Mouse (Mus musculus) E14TG2a.4 (cell line): ENCODE measurements at regions not wholly inside any gene's neighbourhood (a gene's known extent, or its start where the extent isn't known, plus 50 kb on each side); places are given as distances from the start of the nearest gene placed in this dataset.

Source experiments
- H3K27me3 ChIP-seq: 2 replicates; pipeline ENCODE4 v1.6.1; 2014; ENCODE audit warnings: low read length, control low read depth; ENCODE audit not compliant: insufficient read depth
- H3K36me3 ChIP-seq: 2 replicates; pipeline ENCODE4 v1.6.1; 2014; ENCODE audit warnings: low read length, control low read depth; ENCODE audit not compliant: insufficient read depth
- H3K4me1 ChIP-seq: replicated peaks from 2 replicates; pipeline ENCODE4 v1.6.1; 2014; ENCODE audit warnings: low read depth, low read length, control low read depth
- H3K4me3 ChIP-seq: replicated peaks from 2 replicates; pipeline ENCODE4 v1.5.1; 2014; ENCODE audit warnings: mild to moderate bottlenecking, low read length
- H3K9me3 ChIP-seq: 2 replicates; pipeline ENCODE4 v1.6.1; 2014; ENCODE audit warnings: low read length, control low read depth
- CTCF ChIP-seq: conservative IDR thresholded peaks from 2 replicates; pipeline ENCODE4 v1.5.1; 2014; ENCODE audit warnings: low read length
- NANOG ChIP-seq: IDR thresholded peaks from 2 replicates; pipeline ENCODE4 v1.6.1; 2014; ENCODE audit warnings: borderline replicate concordance, low read length, mixed read lengths
- POU5F1 ChIP-seq: IDR thresholded peaks from 2 replicates; pipeline ENCODE4 v1.6.1; 2014; ENCODE audit warnings: low read length, borderline replicate concordance

GRCm38 (mm10) chr17:88256599-88257544 lies 183.6 kb upstream of the Foxn2 start:
- H3K4me1 ChIP-seq: peaks cover 67% of the 10 kb centered on the region
- peak; percentile 23; the same call in 1 of the 2 replicates for TF ChIP-seq CTCF
- TF ChIP-seq POU5F1: no peak
- no peaks in the 10 kb centered on the region for H3K36me3 ChIP-seq
- no peaks in the 10 kb centered on the region for H3K9me3 ChIP-seq
- no peaks in the 10 kb centered on the region for H3K27me3 ChIP-seq
- H3K4me3 ChIP-seq: peak overlapping the region; percentile 88

DNA sequence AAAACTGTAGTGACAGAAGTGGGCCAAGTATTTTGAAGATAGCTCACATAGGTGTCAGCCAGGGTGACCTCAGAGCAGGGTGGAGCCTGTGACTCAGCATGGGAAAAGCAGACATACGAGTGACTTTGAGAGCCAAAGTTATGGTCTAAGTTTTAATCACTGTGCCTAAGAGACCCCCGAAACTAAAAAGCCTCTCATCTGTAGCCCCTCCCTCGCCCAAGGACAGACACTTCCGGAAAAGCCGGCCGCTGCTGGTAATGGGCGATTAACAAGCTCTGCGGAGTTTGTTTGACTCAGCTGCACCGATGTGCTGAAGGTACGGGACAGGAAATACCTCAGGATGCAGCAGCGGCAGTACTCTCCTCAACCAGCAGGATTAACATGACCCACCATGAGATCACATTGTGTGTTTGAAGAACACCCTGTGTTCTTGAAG lies 182.1 kb upstream of the Foxn2 start:
- Histone ChIP-seq H3K4me3 (no peak overlapping the region; the same call in 1 of the 2 replicates), H3K4me1 (peaks cover 68% of the 10 kb centered on the region), H3K9me3 (no peaks in the 10 kb centered on the region), H3K27me3 (no peaks in the 10 kb centered on the region), H3K36me3 (no peaks in the 10 kb centered on the region)
- TF ChIP-seq CTCF: peak; percentile 59
- TF ChIP-seq NANOG: peak; percentile 31; the same call in 1 of the 2 replicates
- no peak for TF ChIP-seq POU5F1

- H3K4me1 ChIP-seq: peaks cover 73% of the 10 kb centered on the region
- no peaks in the 10 kb centered on the region for H3K27me3 ChIP-seq
- no peak overlapping the region; the same call in 1 of the 2 replicates for H3K4me3 ChIP-seq
- no peaks in the 10 kb centered on the region for H3K36me3 ChIP-seq
- H3K9me3 ChIP-seq: peaks cover 3% of the 10 kb centered on the region
- TF ChIP-seq NANOG: no peak
- TF ChIP-seq CTCF: no peak
- TF ChIP-seq POU5F1: no peak
These were observed 180.3 kb upstream of the Foxn2 start for GRCm38 (mm10) chr17:88260176-88260575.

DNA sequence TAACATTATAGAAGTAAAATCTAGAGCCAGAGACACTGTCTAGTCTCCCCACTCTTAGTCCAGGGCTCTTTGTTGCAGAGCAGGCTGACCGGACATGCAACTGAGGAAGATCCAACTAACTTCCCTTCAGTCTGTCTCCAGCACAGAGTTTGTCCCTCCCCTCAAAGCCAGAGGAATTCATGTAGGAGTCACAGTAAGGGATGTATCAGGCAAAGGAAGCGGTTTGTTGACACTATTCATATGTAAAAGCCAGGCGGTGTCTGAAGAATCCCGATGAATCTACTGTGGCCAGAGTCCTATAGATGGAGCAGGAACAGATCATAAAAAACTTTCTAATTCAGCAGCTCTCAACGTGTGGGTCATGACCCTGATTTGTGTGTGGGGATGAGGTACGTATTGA lies 179.7 kb upstream of the Foxn2 start:
- peaks cover 68% of the 10 kb centered on the region for H3K4me1 ChIP-seq
- no peak overlapping the region; the same call in 1 of the 2 replicates for H3K4me3 ChIP-seq
- no peak for TF ChIP-seq POU5F1
- no peak for TF ChIP-seq CTCF
- TF ChIP-seq NANOG: no peak
- no peaks in the 10 kb centered on the region for H3K27me3 ChIP-seq
- H3K9me3 ChIP-seq: peaks cover 6% of the 10 kb centered on the region
- H3K36me3 ChIP-seq: no peaks in the 10 kb centered on the region

DNA sequence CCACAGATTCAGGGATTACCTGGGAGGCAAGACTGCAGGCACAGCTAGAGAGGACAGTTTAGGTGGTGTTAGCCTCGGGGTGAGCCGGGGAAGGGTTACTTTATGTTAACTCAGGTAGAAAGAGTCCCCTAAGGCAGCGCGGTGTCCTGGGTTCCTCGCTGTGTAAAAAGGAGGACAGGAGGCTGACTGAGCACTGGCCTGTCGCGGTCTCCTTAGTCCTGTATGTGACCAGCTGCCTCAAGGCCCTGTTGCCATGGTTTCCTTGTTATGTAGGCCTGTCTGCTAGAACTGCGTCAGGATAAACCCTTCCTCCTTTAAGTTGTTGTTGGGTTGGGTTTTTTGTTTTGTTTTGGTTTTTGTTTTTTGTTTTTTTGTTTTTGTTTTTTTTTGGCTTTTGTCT lies 179.0 kb upstream of the Foxn2 start:
- Histone ChIP-seq H3K36me3 (no peaks in the 10 kb centered on the region), H3K9me3 (peaks cover 6% of the 10 kb centered on the region), H3K4me3 (peak overlapping the region; percentile 17; the same call in 1 of the 2 replicates), H3K27me3 (no peaks in the 10 kb centered on the region), H3K4me1 (peaks cover 68% of the 10 kb centered on the region)
- TF ChIP-seq CTCF (no peak), POU5F1 (no peak), NANOG (no peak)

- Histone ChIP-seq H3K4me1 (peaks cover 60% of the 10 kb centered on the region), H3K36me3 (no peaks in the 10 kb centered on the region), H3K9me3 (peaks cover 14% of the 10 kb centered on the region), H3K27me3 (no peaks in the 10 kb centered on the region), H3K4me3 (no peak overlapping the region)
- no peak for TF ChIP-seq NANOG
- no peak for TF ChIP-seq CTCF
- TF ChIP-seq POU5F1: no peak
These were observed 178.0 kb upstream of the Foxn2 start for GRCm38 (mm10) chr17:88262326-88263187.

GRCm38 (mm10) chr17:88265291-88265690 lies 175.2 kb upstream of the Foxn2 start:
- Histone ChIP-seq H3K4me1 (peaks cover 42% of the 10 kb centered on the region), H3K36me3 (no peaks in the 10 kb centered on the region), H3K9me3 (peaks cover 18% of the 10 kb centered on the region), H3K27me3 (no peaks in the 10 kb centered on the region), H3K4me3 (no peak overlapping the region)
- no peak for TF ChIP-seq POU5F1
- TF ChIP-seq NANOG: no peak
- TF ChIP-seq CTCF: no peak

GRCm38 (mm10) chr17:88268216-88268615 lies 172.3 kb upstream of the Foxn2 start:
- no peaks in the 10 kb centered on the region for H3K27me3 ChIP-seq
- H3K36me3 ChIP-seq: no peaks in the 10 kb centered on the region
- H3K4me3 ChIP-seq: no peak overlapping the region
- TF ChIP-seq POU5F1: no peak
- TF ChIP-seq CTCF: peak; percentile 40
- peaks cover 34% of the 10 kb centered on the region for H3K4me1 ChIP-seq
- H3K9me3 ChIP-seq: peaks cover 18% of the 10 kb centered on the region
